Mouse (Mus musculus): Measurements from ENCODE around the gene Lrrc36. TPM values are rescaled to one million over a fixed set of nuclear protein-coding genes. Genes with fewer than 3 reads are reported as not detected.

Lrrc36 gene
- total RNA-seq, 2 experiments from 2014 or later: 0.40 TPM; not detected in 1

- no peak for DNase-seq (ENCODE audit: low spot score in 2 of 2)
- intact Hi-C loops (cut with DNase I): no loop called here
These were observed 62.8 kb downstream of the Lrrc36 start for GRCm38 (mm10) chr8:105476161-105476560.

GRCm38 (mm10) chr8:105476628-105477413 lies 63.5 kb downstream of the Lrrc36 start:
- intact Hi-C loops (cut with DNase I): no loop called here
- DNase-seq (ENCODE audit: low spot score in 2 of 2): peak in 1 of 2 experiments; percentile 41

- intact Hi-C loops (cut with DNase I): no loop called here
These were observed 64.4 kb downstream of the Lrrc36 start for GRCm38 (mm10) chr8:105477792-105478191.

GRCm38 (mm10) chr8:105481013-105481412 lies 67.6 kb downstream of the Lrrc36 start:
- no peak for DNase-seq (ENCODE audit: low spot score in 2 of 2)
- intact Hi-C loops (cut with DNase I): no loop called here

More at GRCm38 (mm10) chr8:105477792-105478191, 64.4 kb downstream of the Lrrc36 start:
- no peak for DNase-seq (ENCODE audit: low spot score in 2 of 2)

- intact Hi-C loops (cut with DNase I): no loop called here
- DNase-seq (ENCODE audit: low spot score in 2 of 2): no peak
These were observed 68.1 kb downstream of the Lrrc36 start for GRCm38 (mm10) chr8:105481453-105481852.

GRCm38 (mm10) chr8:105482123-105482522 lies 68.8 kb downstream of the Lrrc36 start:
- intact Hi-C loops (cut with DNase I): no loop called here
- DNase-seq (ENCODE audit: low spot score in 2 of 2): no peak

GRCm38 (mm10) chr8:105483212-105484029 lies 70.0 kb downstream of the Lrrc36 start:
- DNase-seq (ENCODE audit: low spot score in 2 of 2): peak in 1 of 2 experiments; percentile 22
- intact Hi-C loops (cut with DNase I): no loop called here

- intact Hi-C loops (cut with DNase I): no loop called here
- DNase-seq (ENCODE audit: low spot score in 2 of 2): no peak
These were observed 70.6 kb downstream of the Lrrc36 start for GRCm38 (mm10) chr8:105484030-105484368.

GRCm38 (mm10) chr8:105484392-105484791 lies 71.0 kb downstream of the Lrrc36 start:
- peak in 1 of 2 experiments; percentile 37 for DNase-seq (ENCODE audit: low spot score in 2 of 2)
- intact Hi-C loops (cut with DNase I): no loop called here

- DNase-seq (ENCODE audit: low spot score in 2 of 2): no peak
- intact Hi-C loops (cut with DNase I): no loop called here
These were observed 74.7 kb downstream of the Lrrc36 start for GRCm38 (mm10) chr8:105488082-105488481.

GRCm38 (mm10) chr8:105489281-105489680 lies 75.9 kb downstream of the Lrrc36 start:
- intact Hi-C loops (cut with DNase I): no loop called here
- no peak for DNase-seq (ENCODE audit: low spot score in 2 of 2)

GRCm38 (mm10) chr8:105493495-105493894 lies 80.1 kb downstream of the Lrrc36 start:
- intact Hi-C loops (cut with DNase I): no loop called here
- no peak for DNase-seq (ENCODE audit: low spot score in 2 of 2)

GRCm38 (mm10) chr8:105494566-105494965 lies 81.2 kb downstream of the Lrrc36 start:
- intact Hi-C loops (cut with DNase I): no loop called here

GRCm38 (mm10) chr8:105495350-105496302 lies 82.3 kb downstream of the Lrrc36 start:
- no peak for DNase-seq (ENCODE audit: low spot score in 2 of 2)

More at GRCm38 (mm10) chr8:105494566-105494965, 81.2 kb downstream of the Lrrc36 start:
- no peak for DNase-seq (ENCODE audit: low spot score in 2 of 2)

GRCm38 (mm10) chr8:105496439-105497180 lies 83.2 kb downstream of the Lrrc36 start, which contains the start of gene Zdhhc1:
Gene Zdhhc1, minus strand, starts transcription at chr8:105496902.
- peak; percentile 79 to 87 for DNase-seq (ENCODE audit: low spot score in 2 of 2)
- intact Hi-C loops (cut with DNase I): no loop called here

More at GRCm38 (mm10) chr8:105495350-105496302, 82.3 kb downstream of the Lrrc36 start:
- intact Hi-C loops (cut with DNase I): no loop called here

- no peak for DNase-seq (ENCODE audit: low spot score in 2 of 2)
- intact Hi-C loops (cut with DNase I): no loop called here
These were observed 86.4 kb downstream of the Lrrc36 start for GRCm38 (mm10) chr8:105499787-105500186.

- intact Hi-C loops (cut with DNase I): no loop called here
- DNase-seq (ENCODE audit: low spot score in 2 of 2): no peak
These were observed 91.2 kb downstream of the Lrrc36 start for GRCm38 (mm10) chr8:105504617-105505016.

- intact Hi-C loops (cut with DNase I): no loop called here
- DNase-seq (ENCODE audit: low spot score in 2 of 2): no peak
These were observed 93.6 kb downstream of the Lrrc36 start for GRCm38 (mm10) chr8:105506977-105507376.

- DNase-seq (ENCODE audit: low spot score in 2 of 2): no peak
- intact Hi-C loops (cut with DNase I): no loop called here
These were observed 95.4 kb downstream of the Lrrc36 start for GRCm38 (mm10) chr8:105508758-105509157.
